Mouse (Mus musculus): ENCODE data around the gene Ndufaf2.

Gene Ndufaf2

DNA sequence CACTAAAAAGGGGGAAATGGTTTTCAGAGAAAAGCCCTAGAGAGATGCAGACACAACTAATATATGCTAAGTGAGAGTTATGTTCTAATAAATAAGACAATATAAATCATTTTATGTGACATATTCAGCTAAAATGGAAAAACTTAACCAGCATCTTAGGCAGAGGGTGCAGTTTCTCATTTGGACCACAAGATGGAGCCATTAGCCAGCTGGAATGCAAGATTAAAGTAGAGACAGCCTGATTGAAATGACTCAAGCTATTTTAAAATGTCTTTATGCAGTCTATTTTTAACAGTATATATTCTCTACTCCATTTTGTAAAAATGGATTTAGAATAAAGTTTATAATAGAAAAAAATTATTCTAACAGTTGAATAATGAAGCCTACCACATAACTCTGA, 6.6 kb downstream of the Ndufaf2 start:
- intact Hi-C loops (cut with DNase I), result loop anchor here (5.0 to 10.0 kb wide), 6 partner anchors 109 to 1063 kb away; partner anchors contain the start of gene Smim15

DNA sequence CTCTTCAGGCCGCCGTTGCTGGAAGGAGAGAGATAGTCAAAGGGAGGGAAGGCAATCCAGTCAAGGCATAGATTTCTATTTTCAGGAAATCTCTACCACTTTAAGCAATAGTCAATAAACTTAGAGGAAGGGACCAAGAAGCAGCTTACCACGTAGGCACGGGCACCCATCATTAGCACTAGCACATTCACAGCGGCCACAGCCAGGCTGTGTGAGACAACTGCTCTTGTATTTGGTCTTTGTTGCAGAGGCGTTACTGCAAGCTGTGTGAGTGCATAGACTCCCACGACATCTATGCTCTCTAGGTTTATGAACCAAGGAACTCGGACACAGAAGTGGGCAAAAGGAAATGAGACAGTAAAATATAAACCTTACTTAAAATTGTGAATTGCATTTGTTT, 14.3 kb downstream of the Ndufaf2 start:
- intact Hi-C loops (cut with DNase I), result no loop called here

- intact Hi-C loops (cut with DNase I), result no loop called here
These were observed 19.9 kb downstream of the Ndufaf2 start for GRCm38 (mm10) chr13:108138403-108138977.

GRCm38 (mm10) chr13:108135617-108136016, 22.8 kb downstream of the Ndufaf2 start:
- intact Hi-C loops (cut with DNase I), result no loop called here

GRCm38 (mm10) chr13:108132031-108132819, 26.2 kb downstream of the Ndufaf2 start:
- intact Hi-C loops (cut with DNase I), result no loop called here

DNA sequence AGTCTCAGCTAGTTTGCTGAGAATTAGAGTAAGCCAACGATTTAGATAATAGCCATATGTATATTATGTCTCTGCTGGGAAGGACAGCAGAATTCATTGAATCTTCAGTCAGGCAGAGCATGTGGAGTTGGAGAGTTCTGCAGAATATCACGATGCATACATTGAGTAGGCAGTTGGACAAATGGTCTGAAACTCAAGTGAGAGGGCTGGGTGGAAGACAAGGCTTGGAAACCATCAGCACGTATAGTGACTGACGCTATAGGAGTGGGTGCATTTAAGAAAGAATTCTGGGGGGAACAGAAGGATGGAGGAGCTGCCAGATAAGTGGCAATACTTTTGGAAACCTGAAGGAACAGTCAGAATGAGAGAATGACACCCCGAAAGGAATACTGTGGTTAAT, 27.7 kb downstream of the Ndufaf2 start:
- intact Hi-C loops (cut with DNase I), result no loop called here

- intact Hi-C loops (cut with DNase I), result no loop called here
These were observed 29.4 kb downstream of the Ndufaf2 start for GRCm38 (mm10) chr13:108129070-108129469.

DNA sequence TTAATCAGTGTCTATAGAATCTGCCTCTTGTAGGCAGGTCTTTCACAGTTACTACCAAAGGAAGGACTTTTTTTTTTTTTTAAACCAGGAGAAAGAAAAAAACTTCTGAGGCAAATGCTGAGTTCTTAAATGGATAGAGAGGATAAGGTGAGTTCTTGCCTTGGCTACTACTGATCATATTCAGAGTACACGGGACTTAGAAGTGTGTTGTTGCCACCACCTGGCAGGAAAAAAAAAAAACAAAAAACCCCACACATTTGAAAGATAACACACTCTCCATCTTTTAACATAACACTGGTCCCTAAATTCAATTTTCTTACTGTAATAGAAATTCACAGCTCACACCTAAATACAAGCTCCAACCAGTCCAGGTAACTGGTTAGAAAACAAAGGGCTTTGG, 30.5 kb downstream of the Ndufaf2 start:
- intact Hi-C loops (cut with DNase I), result no loop called here

DNA sequence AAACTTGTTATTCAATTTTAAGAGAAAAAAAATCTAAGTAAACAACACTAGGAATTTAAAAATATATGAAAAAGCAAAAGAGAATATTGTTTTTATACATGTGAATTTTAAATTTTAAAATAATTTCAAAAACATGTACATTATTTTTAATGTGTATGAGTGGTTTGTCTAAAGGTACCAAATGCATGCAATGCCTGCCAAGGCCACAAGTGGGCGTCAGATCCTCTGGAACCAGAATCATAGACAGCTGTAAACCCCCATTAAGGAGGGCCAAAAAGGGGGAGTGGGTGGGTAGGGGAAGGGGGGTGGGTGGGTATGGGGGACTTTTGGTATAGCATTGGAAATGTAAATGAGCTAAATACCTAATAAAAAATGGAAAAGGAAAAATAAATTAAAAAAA, 31.3 kb downstream of the Ndufaf2 start:
- intact Hi-C loops (cut with DNase I), result no loop called here

GRCm38 (mm10) chr13:108126246-108126645, 32.2 kb downstream of the Ndufaf2 start:
- intact Hi-C loops (cut with DNase I), result no loop called here

GRCm38 (mm10) chr13:108124096-108124495, 34.3 kb downstream of the Ndufaf2 start:
- intact Hi-C loops (cut with DNase I), result no loop called here

- intact Hi-C loops (cut with DNase I), result no loop called here
These were observed 35.2 kb downstream of the Ndufaf2 start for GRCm38 (mm10) chr13:108123109-108123723.

- intact Hi-C loops (cut with DNase I), result no loop called here
These were observed 38.8 kb downstream of the Ndufaf2 start for GRCm38 (mm10) chr13:108119411-108120310.

DNA sequence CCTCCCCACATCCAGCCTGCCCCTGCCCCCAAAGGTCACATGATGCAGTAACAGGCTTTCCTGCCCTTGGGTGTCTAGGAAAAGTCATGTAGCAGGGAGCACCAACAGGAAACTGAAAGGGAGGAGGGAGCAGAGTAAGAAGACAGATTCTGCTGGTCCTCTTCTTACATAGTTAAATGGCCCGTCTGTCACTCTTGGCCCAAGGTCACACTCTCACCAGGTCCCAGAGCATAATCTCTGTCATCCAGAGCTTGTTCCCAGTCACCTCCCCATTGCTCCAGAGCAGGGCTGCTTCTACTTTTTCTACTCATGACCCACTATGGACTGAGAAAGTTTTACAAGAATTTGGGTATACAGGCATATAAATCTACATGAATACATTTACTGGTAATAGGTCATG, 40.2 kb downstream of the Ndufaf2 start:
- intact Hi-C loops (cut with DNase I), result no loop called here

DNA sequence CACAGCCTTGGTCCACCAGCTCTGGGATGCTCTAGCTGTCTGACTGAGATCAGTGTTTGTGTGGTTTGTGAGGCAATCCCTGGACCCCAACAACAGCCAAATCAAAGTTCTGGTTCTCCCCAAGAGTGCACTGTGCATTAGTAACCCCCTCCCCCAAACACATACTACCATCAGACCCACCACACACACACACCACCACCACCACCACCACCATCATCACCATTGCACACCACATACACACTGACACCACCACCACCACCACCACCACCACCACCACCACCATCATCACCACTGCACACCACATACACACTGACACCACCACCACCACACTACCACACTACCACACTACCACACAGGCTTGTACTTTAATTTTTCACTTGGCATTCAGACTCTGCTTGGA, 40.8 kb downstream of the Ndufaf2 start:
- intact Hi-C loops (cut with DNase I), result no loop called here

DNA sequence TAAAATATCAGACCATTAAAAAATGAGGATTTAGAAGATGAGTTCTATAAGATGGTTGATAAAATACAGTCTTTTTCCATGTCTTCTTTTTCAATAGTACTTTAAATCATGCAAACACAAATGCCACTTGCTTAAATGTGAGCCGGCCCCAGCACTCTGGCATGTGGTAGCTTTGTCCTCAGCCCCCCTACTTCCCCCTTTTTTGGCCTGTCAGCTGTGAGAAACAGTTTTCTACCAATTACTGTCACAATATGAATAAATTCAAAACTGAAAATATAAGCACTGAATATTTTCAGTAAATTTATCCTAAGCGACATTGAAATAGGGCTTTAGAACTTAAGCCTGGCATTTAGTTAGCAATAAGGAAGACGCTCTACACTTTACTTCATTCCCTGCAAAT, 44.2 kb downstream of the Ndufaf2 start:
- intact Hi-C loops (cut with DNase I), result no loop called here

DNA sequence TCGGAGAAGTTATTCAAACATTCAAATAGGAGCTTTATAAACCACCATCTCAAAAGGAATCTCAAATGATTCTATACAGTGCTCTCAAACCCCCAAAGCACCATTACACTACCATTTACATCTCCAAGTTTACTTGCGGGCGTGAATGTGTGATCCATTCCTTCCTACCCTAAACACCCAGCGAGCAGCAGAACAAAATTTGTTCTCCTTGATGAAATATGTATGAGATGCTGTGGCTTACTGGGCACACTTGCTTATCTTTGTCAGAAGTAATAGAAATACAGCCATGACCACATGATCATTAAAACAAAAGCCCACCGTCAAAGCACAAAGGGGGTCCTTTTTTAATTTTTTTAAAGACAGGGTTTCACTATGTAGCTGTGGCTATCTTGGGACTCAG, 44.9 kb downstream of the Ndufaf2 start:
- intact Hi-C loops (cut with DNase I), result no loop called here

DNA sequence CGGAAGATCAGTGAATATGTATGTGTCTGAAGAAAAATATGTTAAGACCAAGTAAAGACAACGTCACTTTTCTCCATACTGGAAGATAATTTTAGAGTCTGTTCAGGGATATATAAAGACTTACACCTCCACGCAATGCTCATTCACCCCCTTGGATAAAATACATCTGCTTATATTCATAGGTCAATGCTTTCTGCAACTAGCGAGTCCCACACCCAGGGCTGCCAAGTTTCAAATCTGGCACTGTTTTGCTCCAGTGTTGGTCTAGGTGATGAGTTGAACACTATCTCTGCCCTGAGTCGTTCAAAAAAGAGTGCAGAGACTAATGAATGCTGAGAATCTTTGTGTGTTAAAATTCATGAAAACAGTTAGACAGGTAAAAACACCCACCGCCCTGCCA, 47.5 kb downstream of the Ndufaf2 start:
- intact Hi-C loops (cut with DNase I), result no loop called here

GRCm38 (mm10) chr13:108100700-108101099, 57.7 kb downstream of the Ndufaf2 start:
- intact Hi-C loops (cut with DNase I), result no loop called here

DNA sequence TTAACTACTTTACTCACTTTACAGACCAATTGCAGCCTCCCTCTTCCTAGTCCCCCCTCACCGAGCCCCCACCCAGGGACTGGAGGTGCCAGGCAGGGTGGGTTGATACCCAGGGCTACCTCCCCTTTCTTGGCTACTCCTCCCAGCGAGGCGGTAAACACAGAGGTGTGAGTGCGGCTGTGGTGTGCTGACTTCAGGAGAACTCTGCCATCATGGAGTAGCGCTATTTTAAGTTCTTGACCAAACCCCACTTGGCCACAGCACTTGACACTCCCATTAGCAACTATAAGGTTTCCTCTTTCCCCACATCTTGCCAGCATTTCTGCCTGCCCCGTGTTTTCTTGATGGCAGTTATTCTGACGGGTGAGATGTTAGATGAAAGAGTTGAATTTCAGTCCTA, 62.0 kb downstream of the Ndufaf2 start:
- intact Hi-C loops (cut with DNase I), result no loop called here

DNA sequence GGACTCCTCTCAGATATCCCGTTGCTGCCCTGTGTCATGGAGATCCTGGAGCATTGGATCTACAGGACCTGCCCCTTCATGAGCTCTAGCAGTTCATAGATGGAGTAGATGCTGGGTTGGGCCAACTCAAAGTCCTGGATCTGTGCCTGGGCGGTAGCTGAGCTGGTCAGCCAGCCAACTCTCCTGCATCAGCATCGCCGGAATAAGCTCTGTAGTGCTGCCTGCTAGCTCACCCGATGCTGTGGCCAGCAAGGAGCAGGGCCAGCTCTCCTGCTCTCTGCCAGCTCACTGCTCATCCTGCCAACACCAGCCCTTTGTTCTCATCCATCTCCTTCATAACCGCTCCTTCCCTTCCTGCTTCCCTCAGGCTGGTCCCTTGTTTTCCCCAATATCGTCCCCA, 62.8 kb downstream of the Ndufaf2 start:
- intact Hi-C loops (cut with DNase I), result no loop called here

DNA sequence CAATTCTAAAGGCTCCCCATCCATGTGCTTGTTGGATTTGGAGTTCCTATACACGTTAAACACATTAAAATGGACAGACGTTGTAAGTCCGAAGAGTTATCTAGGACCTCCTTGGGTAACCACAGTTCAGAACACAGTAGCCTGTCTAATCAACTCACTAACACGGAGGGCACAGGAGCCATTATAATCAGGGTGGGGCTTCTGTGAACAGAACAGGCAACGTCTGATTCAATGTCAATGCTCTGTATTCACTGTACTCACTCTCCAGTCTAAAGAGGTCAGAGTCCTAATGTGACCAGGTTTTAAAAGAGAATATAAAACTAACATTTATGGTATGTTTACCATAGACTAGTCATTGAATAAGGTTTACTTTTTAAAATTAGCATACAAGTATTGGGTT, 63.7 kb downstream of the Ndufaf2 start:
- intact Hi-C loops (cut with DNase I), result no loop called here

Measured in adrenal gland (tissue).